Mouse (Mus musculus) small intestine, adult 2 months (tissue): Measurements from ENCODE around the gene Nfasc.

Experiments
- CTCF ChIP-seq: fragments of 200-500 bp; IDR thresholded peaks from 2 replicates; pipeline ENCODE4 v1.5.1; 2012; ENCODE audit warnings: low read depth, mild to moderate bottlenecking, control low read depth, inconsistent platforms, low read length, moderate library complexity, mixed read lengths; ENCODE audit not compliant: insufficient replicate concordance, insufficient read length; ENCODE audit errors: extremely low read depth
- POLR2A ChIP-seq: fragments of 200-500 bp; IDR thresholded peaks from 2 replicates; pipeline ENCODE4 v1.6.1; 2012; ENCODE audit warnings: low read depth, mild to moderate bottlenecking, control low read depth, inconsistent platforms, low read length, moderate library complexity

DNA sequence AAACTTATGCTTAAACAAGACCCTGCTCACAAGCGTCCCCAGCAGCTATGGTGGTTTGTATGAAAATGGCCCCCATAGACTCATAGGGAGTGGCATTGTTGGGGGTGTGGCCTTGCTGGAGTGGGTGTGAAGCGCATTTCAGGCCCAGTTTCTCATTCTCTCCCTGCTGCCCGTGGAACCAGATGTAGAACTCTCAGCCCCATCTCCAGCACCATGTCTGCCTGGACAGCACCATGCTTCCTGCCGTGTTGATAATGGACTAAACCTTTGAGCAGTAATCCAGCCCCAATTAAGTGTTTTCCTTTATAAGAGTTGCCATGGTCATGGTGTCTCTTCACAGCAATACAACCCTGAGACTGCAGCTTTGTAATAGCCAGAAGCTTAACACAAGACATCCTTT lies 13.6 kb upstream of the Nfasc start:
- no peak for TF ChIP-seq POLR2A
- no peak for TF ChIP-seq CTCF
